Mouse (Mus musculus) liver, embryonic 14.5 days (tissue): ENCODE measurements around the gene Zbtb25. TPM values are rescaled to one million over a fixed set of nuclear protein-coding genes. Genes with fewer than 3 reads are reported as not detected.

ENCODE experiments used
- ATAC-seq: fragments of 200-750 bp; cut with Nextera tagmentation; 2 replicates; pipeline ENCODE4 v1.8.0; 2017; ENCODE audit warnings: moderate number of reproducible peaks, mild to moderate bottlenecking, moderate library complexity; ENCODE audit not compliant: insufficient read depth
- DNase-seq, 3 experiments: peaks; one replicate each; pipeline ENCODE4 v3.0.0-alpha.2; 2012 to 2013; ENCODE audit warnings: low read depth in 3 of 3, low spot score in 3 of 3
- H3K27ac ChIP-seq: fragments of 300-500 bp; sonication (generic); 2 replicates; pipeline ENCODE4 v1.5.1; 2014; ENCODE audit warnings: moderate library complexity, mild to moderate bottlenecking, control low read depth, inconsistent platforms
- H3K27me3 ChIP-seq: fragments of 300-500 bp; sonication (generic); 2 replicates; pipeline ENCODE4 v1.6.1; 2014; ENCODE audit warnings: mild to moderate bottlenecking, low read length, moderate library complexity; ENCODE audit not compliant: control insufficient read depth, insufficient read depth
- H3K36me3 ChIP-seq: fragments of 300-500 bp; sonication (generic); replicated peaks from 2 replicates; pipeline ENCODE4 v1.6.1; 2014; ENCODE audit warnings: low read depth; ENCODE audit not compliant: control insufficient read depth, insufficient read depth
- H3K4me1 ChIP-seq, 2 experiments: fragments of 200-500 bp in 1 of 2; fragments of 300-500 bp in 1 of 2; sonication (generic) in 1 of 2; replicated peaks; 2 replicates each; pipeline ENCODE4 v1.6.1; 2012 to 2014; ENCODE audit warnings: antibody characterized with exemption in 1 of 2, inconsistent platforms in 1 of 2, low read length in 1 of 2; ENCODE audit not compliant: control insufficient read depth in 2 of 2, insufficient read depth in 2 of 2
- H3K4me2 ChIP-seq: fragments of 300-500 bp; sonication (generic); 2 replicates; pipeline ENCODE4 v1.6.1; 2014; ENCODE audit warnings: low read depth, mild to moderate bottlenecking, control low read depth, moderate library complexity
- H3K4me3 ChIP-seq, 2 experiments: fragments of 200-500 bp in 1 of 2; fragments of 300-500 bp in 1 of 2; sonication (generic) in 1 of 2; 2 replicates each; pipeline ENCODE4 v1.5.1; 2012 to 2014; ENCODE audit warnings: low read depth in 2 of 2, low read length in 2 of 2, mild to moderate bottlenecking in 2 of 2, control low read depth in 1 of 2, inconsistent platforms in 1 of 2, moderate library complexity in 1 of 2; ENCODE audit not compliant: insufficient read depth in 1 of 2
- H3K9ac ChIP-seq: fragments of 300-500 bp; sonication (generic); replicated peaks from 2 replicates; pipeline ENCODE4 v1.6.1; 2014; ENCODE audit warnings: mild to moderate bottlenecking, control low read depth, moderate library complexity
- H3K9me3 ChIP-seq: fragments of 300-500 bp; sonication (generic); 2 replicates; pipeline ENCODE4 v1.6.1; 2016; ENCODE audit warnings: low read length, mixed read lengths; ENCODE audit not compliant: control insufficient read depth
- CTCF ChIP-seq: IDR thresholded peaks from 2 replicates; pipeline ENCODE4 v1.5.1; 2016; ENCODE audit warnings: antibody characterized with exemption, low read depth, control low read depth
- EP300 ChIP-seq: IDR thresholded peaks from 2 replicates; pipeline ENCODE4 v1.6.1; 2016; ENCODE audit warnings: antibody characterized with exemption, low read depth
- WGBS: fragments of 180-500 bp; shearing (Covaris S2); extraction: QIAGEN DNeasy Blood & Tissue Kit; methylation state at CpG from one replicate; pipeline ENCODE4 v1.1.7; 2014; ENCODE audit not compliant: insufficient replicate concordance; 5-methylcytosine and 5-hydroxymethylcytosine counted together
- polyA plus RNA-seq, 2 experiments: library from polyadenylated mRNA; depleted of rRNA in 1 of 2; stranded (reverse) in 1 of 2; unstranded in 1 of 2; fragments of >200 nt; fragmentation: Nextera tagmentation in 1 of 2; extraction: Ambion mirVana in 1 of 2; gene quantifications; 2 replicates each; pipeline versions ENCODE4 v1.2.1 to v1.2.3; 2012 to 2014

Zbtb25 gene
- polyA plus RNA-seq, 2 experiments, result 5.1 to 7.2 TPM

- Histone ChIP-seq H3K4me2 (no peak overlapping the region), H3K27ac (no peak overlapping the region), H3K4me1 (no peaks in the 10 kb centered on the region), H3K9me3 (no peaks in the 10 kb centered on the region), H3K27me3 (no peaks in the 10 kb centered on the region), H3K9ac (no peak overlapping the region), H3K4me3 (no peak overlapping the region), H3K36me3 (peaks cover 40% of the 10 kb centered on the region)
- 84% methylated on average over 5 of the region's 5 CpGs for WGBS
- TF ChIP-seq EP300 (no peak), CTCF (no peak)
- ATAC-seq (no peak), DNase-seq (no peak)
Measured at GRCm38 (mm10) chr12:76297830-76298229, 71.6 kb downstream of the Zbtb25 start.

Other genes with a start within 250 kb of the Zbtb25 start
- 0.01 TPM in 1 of 2 replicates, not detected in the other for gene Esr2, start 192.3 kb downstream of the Zbtb25 start, polyA plus RNA-seq (2012; rRNA removed)
- not detected in 2 replicates for gene Esr2, start 192.3 kb downstream of the Zbtb25 start, polyA plus RNA-seq (2014; fragmentation: Nextera tagmentation; extraction: Ambion mirVana)
- 0.04 TPM in 1 of 2 replicates, not detected in the other for gene Tex21, start 122.9 kb downstream of the Zbtb25 start, polyA plus RNA-seq (2012; rRNA removed)
- gene Tex21, start 122.9 kb downstream of the Zbtb25 start, polyA plus RNA-seq (2014; fragmentation: Nextera tagmentation; extraction: Ambion mirVana), result 0.14 TPM in 1 of 2 replicates, not detected in the other
- 37.5 and 58.5 TPM in 2 replicates for gene Mthfd1, start 114.3 kb downstream of the Zbtb25 start, polyA plus RNA-seq (2012; rRNA removed)
- 83.5 and 92.8 TPM in 2 replicates for gene Mthfd1, start 114.3 kb downstream of the Zbtb25 start, polyA plus RNA-seq (2014; fragmentation: Nextera tagmentation; extraction: Ambion mirVana)
- 0.21 and 0.32 TPM in 2 replicates for gene Akap5, start 44.7 kb downstream of the Zbtb25 start, polyA plus RNA-seq (2012; rRNA removed)
- 0.14 and 0.25 TPM in 2 replicates for gene Akap5, start 44.7 kb downstream of the Zbtb25 start, polyA plus RNA-seq (2014; fragmentation: Nextera tagmentation; extraction: Ambion mirVana)
- 1.5 and 2.6 TPM in 2 replicates for gene Zbtb1, start 664 bp upstream of the Zbtb25 start, polyA plus RNA-seq (2012; rRNA removed)
- 3.5 and 4.4 TPM in 2 replicates for gene Zbtb1, start 664 bp upstream of the Zbtb25 start, polyA plus RNA-seq (2014; fragmentation: Nextera tagmentation; extraction: Ambion mirVana)
- gene Hspa2, start 34.6 kb upstream of the Zbtb25 start, polyA plus RNA-seq (2012; rRNA removed), result 1.0 and 1.3 TPM in 2 replicates
- gene Hspa2, start 34.6 kb upstream of the Zbtb25 start, polyA plus RNA-seq (2014; fragmentation: Nextera tagmentation; extraction: Ambion mirVana), result 1.4 and 1.9 TPM in 2 replicates
- 0.03 and 0.04 TPM in 2 replicates for gene Ppp1r36, start 47.9 kb upstream of the Zbtb25 start, polyA plus RNA-seq (2012; rRNA removed)
- gene Ppp1r36, start 47.9 kb upstream of the Zbtb25 start, polyA plus RNA-seq (2014; fragmentation: Nextera tagmentation; extraction: Ambion mirVana), result 0.09 TPM in 1 of 2 replicates, not detected in the other
- gene Plekhg3, start 161.3 kb upstream of the Zbtb25 start, polyA plus RNA-seq (2012; rRNA removed), result 4.1 and 5.0 TPM in 2 replicates
- gene Plekhg3, start 161.3 kb upstream of the Zbtb25 start, polyA plus RNA-seq (2014; fragmentation: Nextera tagmentation; extraction: Ambion mirVana), result 1.4 and 2.3 TPM in 2 replicates